Mouse (Mus musculus): ENCODE results near the gene 4930558K02Rik. TPM values are rescaled to one million over a fixed set of nuclear protein-coding genes. Genes with fewer than 3 reads are reported as not detected.
A peak's percentile ranks its signal among the peaks of the same experiment; 100 is the strongest.

The 4930558K02Rik gene
- polyA plus RNA-seq (2017; shearing (Covaris generic)) = not detected

DNA sequence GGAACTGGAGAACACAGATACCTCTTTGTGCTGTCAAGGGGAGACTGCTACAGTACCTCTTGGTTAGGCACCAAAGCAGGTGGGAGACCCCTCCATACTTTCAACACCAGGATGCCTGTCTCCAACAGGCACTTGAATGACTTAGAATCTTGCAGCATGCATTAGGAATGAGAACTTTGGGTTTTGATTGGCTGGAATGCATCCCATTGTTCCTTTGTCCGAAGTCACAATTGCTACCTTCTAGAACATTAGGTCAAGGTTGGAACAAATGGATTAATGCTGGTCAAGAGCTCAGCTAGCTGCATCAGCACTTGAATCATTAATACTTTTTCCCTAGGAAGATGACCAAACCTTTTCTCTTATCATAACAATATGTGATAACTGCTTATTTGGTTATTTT lies at the start of gene 4930558K02Rik:
TSS of gene 4930558K02Rik (minus strand) at position 101 of the 400 bp plus-strand sequence.
- no peak for ATAC-seq

DNA sequence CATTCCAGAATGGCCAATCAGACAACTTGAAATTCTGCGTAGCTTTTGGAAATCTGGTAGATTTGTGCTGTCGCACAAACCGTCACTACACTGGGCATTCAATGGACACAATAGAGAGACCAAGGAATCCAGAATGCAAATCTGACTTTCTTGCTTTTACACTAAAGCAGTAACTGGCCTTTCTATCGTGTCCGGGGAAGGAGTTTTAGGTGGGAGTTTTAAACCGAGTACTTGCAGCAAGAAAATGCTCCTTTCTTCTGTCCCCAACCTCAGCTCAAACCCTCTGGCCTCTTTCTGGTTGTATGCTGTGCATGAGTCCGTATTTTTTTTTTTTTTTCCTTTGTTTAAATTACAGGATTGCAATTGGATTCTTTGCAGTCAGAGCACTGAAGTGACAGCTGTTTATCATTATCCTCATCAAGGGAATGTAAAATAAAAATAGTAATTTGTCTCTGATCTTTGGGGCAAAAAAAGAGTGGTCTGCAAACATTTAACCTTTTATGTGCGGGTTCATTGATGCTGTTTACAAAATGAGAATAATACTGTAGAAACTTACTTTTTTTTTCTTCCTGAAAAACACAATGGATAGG lies 44.3 kb upstream of the 4930558K02Rik start:
- ATAC-seq = no peak

- no peak for ATAC-seq
Measured at GRCm38 (mm10) chr1:162020766-162021165, 41.3 kb upstream of the 4930558K02Rik start.

- ATAC-seq = no peak
Measured at GRCm38 (mm10) chr1:162020303-162020731, 40.9 kb upstream of the 4930558K02Rik start.

DNA sequence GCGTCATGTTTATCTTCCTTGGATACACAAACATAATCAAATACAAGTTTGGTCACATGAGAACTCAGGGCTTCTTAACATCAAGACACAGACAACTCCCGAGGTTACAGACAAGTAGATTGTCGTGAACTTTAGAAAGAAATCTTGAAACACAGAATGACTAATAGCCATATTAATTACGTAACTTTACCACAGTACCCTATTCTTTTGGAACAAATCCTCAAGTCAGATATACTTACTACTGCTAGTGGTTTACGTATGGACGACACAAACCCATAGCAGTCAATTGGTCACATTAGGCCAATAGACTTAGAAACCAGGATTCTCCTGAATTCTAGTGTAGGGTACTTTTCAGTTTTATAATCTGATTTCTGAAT lies 39.2 kb upstream of the 4930558K02Rik start:
- ATAC-seq = no peak

DNA sequence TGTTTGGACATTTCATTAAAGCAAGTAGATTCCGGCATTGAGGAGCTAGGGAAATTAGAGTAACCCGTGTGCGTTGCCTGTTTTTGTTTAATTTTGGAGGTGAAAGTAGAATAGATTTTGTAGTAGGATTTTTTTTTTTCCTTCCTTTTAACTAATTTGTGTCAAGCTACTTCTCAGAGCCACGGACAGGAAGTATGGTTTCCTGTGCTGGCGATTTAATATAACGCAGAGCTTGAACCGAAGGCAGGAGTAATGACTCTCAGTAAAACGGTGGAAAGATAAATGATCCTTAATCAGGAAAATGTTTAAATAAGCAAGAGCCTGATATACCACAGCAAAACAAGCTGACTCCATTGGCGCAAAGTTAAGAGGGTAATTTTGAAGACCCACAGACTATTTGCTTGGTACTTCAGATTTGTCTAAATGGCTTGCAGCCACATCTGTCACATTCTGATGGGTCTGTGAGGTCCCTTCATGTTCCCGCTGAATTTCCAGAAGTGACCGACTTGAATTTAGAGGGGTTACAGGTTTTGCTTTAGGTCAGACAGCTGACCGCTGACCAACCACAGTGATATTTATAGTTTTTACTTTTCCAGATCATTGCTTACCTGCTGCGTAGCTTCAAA lies 38.7 kb upstream of the 4930558K02Rik start:
- no peak for ATAC-seq

GRCm38 (mm10) chr1:162016982-162017381 lies 37.5 kb upstream of the 4930558K02Rik start:
- no peak for ATAC-seq

DNA sequence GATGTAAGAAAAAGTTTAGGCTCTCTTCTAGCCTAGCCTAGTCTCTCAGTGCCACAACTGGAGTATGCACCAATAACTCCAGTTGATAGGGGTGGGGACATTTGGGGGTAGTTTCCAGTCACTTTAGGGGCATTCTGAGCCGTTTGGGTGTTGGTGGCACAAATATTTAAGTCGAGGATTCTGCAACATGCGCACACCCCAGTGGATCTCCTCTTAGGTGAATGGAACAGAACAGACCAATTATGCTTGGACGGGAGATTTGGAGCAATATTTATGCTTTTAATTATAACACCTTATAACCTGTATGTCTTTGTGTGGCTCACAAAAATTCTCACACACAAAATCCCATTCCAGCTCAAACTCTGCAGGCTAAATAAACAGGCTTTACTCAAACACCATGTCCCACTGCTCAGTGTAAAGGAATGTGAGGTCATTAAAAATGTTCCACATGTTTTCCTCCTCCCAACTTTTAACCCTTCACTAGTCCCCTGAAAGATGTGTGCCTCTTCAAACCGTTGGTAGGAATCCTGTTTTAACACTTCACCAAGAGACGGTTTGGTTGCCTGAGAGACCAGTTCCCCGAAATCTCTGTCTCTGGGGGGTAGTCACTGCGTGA lies 35.9 kb upstream of the 4930558K02Rik start:
- ATAC-seq = no peak

- no peak for ATAC-seq
Measured at GRCm38 (mm10) chr1:162013561-162013960, 34.1 kb upstream of the 4930558K02Rik start.

DNA sequence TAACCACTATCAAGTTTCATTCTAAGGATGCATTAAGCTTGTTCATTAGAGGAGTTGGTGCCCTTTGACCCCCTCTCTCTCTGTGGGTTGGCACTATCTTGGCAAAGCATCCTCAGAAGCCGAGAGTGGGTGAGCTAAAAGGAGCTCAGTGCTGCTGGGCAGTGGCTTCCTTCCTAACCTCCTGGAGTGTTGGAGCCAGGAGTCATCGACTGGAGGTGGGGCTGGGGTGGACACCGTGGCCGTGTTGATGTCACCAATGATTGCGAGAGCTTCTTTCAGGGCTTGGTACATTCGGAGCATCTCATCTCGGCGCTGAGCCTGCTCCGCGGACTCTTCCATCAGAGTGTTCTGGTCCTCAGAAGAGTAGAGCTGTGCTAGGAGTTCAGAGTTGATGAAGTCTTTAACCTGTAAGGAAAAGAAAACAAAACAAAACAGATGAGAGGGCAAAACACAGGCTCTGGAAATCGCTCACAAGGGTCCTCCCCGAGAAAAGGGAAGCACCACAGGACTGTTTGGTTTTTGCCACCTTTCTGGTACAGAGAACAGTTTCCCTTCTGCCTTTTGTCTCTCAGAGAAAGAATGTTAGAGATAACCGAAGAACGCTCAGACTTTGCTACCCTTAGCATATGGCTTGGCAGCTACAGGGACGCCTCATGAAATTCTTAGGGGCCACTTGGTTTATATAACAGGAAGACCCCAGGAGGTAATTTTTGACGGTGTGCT lies 32.2 kb upstream of the 4930558K02Rik start:
- no peak for ATAC-seq

- no peak for ATAC-seq
Measured at GRCm38 (mm10) chr1:162009086-162009485, 29.6 kb upstream of the 4930558K02Rik start.

DNA sequence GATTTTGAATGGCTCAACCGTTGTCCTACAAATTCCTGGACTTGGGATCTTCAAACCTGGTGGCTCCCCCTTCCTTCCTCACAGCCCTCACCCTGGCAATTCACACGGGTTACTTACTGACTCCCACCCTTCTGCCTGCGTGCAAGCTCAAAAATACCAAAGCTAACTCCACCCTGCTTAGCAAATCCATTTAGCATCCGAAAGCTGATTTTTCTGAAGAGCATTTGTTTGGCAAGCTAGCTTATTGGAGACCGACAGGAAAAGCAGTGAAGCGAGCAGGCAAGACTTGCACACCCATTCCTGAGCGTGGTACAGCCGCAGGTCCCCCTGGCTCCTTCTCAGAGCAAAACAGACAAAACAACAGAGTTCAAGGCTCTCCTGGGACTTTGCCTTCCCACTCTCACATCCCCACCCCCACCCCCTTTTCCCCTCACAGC lies 29.2 kb upstream of the 4930558K02Rik start:
- no peak for ATAC-seq

- ATAC-seq = no peak
Measured at GRCm38 (mm10) chr1:162008208-162008607, 28.8 kb upstream of the 4930558K02Rik start.

DNA sequence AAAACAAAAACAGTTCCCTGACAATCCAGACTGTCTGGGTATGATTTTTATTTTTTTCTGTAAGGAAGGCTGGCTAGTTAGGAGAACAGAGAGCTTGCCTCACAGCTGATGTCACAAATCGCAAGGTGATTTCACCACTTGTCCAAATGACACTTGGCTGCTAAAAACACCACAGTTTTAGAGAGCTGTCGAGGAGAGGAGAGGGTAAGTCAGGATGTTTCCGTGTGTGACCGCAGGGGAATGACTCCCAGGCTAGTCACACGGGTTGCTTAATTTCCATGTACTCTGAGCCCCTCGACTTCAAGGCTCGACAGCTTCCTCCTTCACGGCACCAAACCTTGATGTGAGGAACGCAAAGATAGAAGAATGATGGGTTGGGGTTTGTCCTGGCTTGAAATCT lies 26.7 kb upstream of the 4930558K02Rik start:
- ATAC-seq = no peak

DNA sequence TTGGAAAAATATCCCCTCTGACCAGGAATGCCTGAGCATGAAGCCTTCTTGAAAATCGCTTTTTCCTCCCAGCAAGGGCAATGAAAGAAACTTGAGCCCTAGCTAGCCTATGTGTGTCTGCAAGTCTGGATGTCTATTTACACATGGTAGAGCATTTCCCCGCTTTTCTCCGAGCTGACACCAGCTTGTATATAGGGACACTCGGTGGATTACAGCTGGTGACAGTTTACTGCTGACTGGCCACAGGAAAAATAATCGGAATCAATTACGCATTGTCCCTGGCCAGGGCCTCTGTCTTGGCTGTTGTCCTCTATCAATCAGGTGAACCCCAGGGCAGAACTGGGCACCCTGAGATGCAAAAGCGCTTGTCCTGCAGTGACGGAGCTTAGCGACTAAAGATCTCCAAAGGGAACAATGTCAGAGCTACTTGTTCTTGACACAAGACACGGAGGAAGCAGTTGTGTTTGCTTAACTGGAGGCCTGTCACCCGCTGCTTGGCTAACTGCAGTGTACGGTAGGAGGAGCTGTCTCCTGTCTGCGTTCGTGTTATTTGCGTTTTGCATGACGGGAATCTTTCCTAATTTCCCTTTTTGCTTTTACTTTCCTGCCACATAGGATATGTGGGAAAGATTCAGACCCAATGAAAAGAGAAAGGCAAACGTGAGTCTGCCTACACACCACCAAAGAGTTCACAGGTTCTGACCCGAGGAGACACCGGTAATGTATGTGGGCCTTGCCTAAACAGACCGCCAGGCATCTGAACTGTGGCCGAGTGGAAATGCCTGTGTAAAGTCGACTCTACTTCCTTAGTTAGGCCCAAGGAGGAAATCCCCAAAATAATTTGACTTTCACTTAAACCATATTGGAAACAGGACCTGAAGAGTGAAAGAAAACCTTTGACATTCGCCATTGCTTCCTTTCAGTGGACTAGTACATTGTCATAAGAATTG lies 25.7 kb upstream of the 4930558K02Rik start:
- no peak for ATAC-seq

DNA sequence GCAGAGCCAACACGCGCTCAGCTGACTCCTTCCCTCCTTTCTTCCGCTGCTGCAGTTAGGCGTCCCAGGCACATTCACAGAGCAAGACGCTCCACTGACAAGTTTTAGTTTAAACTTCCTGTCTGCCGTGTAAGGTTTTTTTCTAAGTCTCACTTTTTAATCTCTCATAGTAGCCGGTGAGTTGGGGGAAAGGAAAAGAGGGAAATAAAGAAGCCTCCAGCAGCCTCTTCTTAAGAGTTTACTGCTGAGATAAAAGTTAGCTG lies 25.0 kb upstream of the 4930558K02Rik start:
- ATAC-seq = no peak

GRCm38 (mm10) chr1:162003729-162004517 lies 24.5 kb upstream of the 4930558K02Rik start:
- ATAC-seq = no peak

DNA sequence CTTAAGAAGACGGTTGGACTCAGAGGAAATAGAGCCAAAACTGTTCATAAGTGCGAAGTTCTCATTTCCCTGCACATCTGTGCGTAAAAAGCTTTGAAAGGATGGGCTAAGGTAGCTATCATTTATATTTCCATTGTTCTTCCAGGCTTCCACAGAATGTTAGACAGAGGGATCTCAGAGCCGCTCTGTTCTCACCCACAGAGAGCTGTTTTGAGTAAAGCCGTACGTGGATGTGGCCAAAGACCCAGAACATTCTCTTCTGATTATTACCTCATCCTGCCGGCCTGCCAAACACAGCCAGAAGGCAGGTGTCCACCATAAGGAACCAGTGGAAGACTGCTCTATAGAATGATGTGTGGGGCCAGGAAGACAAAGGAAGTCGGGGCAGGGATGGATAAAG lies 21.9 kb upstream of the 4930558K02Rik start:
- ATAC-seq = no peak

- ATAC-seq = peak; percentile 65
Measured at GRCm38 (mm10) chr1:161999882-162000371, 20.5 kb upstream of the 4930558K02Rik start.

DNA sequence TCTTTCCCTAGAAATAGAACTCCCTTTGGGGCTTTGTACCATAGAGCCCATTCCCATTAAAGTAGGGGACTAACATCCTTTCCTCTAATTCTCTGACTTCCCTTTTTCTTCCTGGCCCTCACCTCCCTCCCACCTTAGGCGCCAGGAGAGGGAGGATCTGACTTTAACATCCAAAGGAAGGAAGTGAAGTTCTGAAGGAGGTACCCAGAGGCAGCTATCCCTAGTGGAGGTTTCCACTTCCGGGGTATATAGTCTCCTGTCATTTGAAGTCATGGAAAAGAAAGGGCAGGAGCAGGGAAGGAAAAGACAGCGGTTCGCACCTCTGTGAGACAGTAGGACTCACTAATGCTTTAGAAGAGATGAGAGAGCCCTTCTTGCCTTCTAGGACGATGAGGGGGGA lies 19.9 kb upstream of the 4930558K02Rik start:
- ATAC-seq = no peak

DNA sequence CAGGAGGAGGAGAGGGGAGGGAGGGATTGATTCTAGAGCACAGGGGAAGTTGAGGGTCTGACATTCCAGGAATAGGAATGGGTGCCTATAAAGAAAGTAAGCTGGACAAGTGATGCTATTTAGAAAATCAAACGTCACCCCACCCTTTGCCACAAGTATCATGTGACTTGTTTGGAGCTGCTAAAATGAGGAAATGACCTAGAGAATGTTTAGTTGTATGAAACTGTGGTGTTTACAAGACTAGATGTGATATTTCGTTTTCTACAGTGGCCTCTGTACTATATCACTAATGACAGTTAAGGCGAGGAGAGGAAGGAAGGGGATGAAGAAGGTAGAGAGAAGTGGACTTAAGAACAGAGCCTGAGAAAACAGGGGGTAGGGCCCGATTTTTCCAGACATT lies 19.3 kb upstream of the 4930558K02Rik start:
- ATAC-seq = no peak

GRCm38 (mm10) chr1:161992389-161992788 lies 13.0 kb upstream of the 4930558K02Rik start:
- ATAC-seq = no peak

All from inflammation-experienced regulatory T-cells, adult 6 months (primary cell).